Mouse (Mus musculus): ENCODE results near the gene Naa11.

Gene Naa11

DNA sequence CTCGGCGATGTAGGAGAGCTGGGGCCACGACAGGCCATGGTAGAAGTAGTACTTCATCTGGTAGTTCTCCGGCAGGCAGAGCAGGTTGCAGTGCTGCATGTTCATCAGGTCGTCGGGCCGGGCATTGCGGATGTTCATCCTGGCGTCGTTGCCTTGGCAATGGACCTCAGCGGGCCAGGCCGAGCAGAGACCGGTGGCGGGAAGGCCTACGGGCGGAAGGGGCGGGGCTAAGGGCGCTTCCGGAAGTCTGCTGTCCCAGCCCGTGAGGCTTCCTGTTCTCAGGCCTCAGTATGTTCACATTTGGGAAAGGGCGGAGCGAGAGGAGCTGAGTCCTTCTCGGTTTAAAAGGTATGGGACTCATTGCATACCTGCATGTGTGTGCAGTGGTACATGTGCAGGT, at the start of gene Naa11:
Gene Naa11, minus strand, starts transcription at position 220 of the 400 bp plus-strand sequence.
- DNase-seq, result no peak

DNA sequence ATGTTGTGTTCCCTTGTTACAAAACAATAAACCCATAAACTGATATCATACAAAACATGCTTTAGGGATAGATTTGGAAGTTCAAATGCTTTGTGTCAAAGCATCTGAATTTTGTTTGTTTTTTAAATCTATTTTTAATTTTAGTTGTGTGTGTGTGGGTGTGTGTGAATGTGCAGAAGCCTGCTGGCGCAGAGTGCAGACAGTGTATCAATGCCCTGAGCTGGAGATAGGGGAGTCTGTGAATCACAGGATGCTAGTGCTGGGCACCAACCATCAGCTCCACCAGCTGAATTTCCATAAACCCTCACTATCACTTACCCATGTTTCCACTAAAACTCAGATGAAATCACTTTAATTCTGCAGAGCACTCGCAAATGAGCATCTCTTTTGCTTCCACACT, 40.3 kb upstream of the Naa11 start:
- no peak for DNase-seq

DNA sequence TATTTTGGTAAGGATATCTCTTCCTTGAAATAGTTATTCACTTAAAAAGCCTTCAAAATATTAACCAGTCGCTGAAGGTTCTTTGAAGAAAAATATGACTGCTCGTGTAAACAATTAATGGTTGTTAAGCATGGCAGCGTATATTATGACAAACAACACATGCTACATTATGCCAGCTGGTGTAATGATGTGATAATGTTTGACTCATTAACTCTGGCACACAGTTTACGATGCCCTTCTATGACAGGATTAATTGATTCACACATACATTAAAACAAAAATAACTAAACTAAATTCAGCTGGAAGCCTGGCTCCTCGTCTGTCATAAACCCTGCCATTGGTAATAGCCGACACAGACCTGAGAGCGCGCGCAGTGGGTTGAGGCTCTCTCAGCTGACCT, 37.8 kb upstream of the Naa11 start:
- no peak for DNase-seq

DNA sequence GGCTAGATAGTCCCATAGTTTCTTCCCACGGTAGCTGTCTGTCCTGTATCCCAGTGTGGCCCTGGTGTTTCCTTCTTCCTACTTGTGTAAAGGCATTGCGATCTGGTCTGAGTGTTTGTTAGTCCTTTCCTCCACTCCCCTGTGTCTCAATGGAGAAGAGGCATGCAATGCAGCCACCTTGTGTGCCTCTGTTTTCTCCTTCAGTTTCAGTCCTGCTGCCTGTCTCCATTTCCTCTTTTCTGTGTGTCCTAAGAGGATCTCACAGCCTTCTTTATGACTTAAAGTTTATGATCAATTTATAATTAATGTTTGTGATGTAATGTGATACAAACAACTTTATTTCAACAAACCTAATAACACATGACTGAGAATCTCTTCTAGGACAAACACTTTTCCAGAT, 29.5 kb upstream of the Naa11 start:
- no peak for DNase-seq

DNA sequence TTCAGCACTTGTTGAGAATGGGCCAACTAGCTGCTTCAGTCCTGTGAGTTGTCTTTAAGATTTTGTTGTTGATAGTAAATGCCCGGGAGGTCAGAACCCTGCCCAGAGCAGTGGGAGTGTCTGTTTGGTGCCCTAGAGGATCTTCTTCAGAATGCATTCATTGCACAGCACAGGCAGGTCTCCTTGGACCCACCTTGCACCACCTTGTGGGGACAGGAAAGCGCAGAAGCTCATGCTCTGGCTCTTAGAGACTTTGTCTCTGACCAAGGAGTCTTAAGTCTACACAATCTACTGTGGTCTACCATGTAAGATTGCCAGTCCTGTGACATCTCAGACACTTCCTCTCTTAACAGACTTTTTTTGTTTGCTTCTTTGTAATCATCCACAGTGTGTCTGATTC, 25.0 kb upstream of the Naa11 start:
- DNase-seq, result no peak

DNA sequence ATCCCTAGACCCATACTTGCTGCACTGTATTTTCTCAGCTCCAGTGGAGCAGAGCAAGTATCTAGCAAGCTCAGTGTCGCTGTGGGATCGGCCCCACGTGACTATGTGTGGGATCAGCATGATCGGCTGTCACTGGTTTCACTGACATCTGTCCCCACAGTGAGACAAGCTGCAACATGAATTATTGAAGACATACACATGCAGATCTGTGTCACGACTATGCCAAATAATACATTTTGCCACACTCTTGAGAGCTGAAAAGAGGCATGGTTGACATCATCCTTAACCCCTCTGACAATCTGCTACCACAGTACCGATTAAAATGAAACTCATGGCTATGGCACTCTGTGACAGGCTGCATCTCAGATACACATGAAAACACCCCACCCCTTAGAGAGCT, 23.7 kb upstream of the Naa11 start:
- no peak for DNase-seq

DNA sequence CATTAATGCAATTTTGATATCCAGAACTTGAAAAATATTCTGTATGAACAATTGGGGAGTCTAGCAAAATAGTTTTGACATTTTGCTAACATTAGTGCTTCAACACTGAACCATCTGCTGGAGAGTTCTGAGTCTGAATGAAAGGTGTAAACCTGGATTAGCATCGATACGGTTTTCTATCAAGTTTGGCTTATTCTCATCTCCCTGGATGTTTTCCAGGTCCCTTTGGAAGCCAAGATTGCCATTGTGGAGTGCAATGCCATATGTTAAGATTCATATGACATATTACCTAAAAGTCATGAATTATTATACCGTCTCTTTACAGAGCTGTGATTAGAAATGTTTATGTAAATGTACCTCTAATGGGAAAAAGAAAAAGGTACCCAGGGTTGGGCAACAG, 21.5 kb upstream of the Naa11 start:
- no peak for DNase-seq

DNA sequence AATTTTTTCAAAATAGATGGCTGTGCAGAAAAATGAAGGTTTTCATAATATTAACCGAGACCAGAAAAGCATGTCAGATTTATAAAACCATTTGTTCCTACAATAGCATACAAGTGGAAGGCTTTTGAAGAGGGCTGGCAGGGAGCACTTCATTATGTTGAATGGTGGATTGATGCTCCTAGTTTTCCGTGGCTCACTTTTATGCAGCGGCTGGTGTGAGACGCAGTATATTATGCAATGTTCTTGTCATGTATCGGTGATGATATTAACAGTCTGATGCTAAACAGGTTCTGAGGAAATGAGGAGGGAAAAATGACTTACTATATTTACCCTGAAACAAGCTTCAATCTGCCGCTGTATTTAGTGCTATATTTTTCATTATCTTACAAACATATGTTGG, 18.0 kb upstream of the Naa11 start:
- DNase-seq, result no peak

DNA sequence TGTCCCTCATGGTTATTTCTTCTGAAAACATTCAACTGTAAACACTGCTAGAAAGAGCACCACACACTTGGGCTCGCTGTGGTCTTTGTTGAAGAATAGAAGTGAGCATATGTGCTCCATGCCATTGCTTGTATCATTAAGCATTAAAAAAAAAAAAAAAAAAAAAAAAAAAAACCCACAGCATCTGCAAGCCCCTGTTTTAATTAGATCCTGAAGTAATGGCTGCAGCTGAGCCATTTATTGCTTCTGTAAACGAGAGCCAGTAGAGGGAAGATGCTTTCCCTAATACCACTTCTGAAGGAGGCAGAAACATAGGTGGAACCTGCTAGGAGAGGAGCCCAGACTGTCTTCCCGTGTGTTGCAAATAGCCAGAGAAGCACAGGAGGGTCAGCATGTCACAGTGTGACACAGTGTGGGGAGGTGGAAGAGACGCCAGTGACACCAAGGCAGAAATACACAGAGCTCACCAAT, 17.1 kb upstream of the Naa11 start:
- DNase-seq, result no peak

DNA sequence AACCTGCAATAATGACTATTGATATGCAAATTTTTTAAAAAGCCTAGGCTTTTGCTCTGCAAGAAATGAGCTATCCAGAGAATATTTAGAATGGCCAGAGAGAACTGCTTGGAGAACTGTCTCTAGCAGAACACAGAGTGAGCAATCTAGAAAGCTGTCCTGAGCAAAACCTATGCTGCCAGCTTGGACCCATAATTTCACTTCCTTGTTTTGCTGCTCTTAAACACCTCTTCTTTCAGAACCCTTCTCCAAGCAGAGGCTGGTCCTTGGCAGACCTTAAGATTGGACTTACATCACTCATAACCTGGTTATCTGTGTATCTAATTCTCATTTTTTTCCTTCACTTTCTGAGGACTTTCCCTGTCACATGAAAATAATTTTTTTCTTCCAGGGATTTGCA, 8.9 kb upstream of the Naa11 start:
- DNase-seq, result no peak

DNA sequence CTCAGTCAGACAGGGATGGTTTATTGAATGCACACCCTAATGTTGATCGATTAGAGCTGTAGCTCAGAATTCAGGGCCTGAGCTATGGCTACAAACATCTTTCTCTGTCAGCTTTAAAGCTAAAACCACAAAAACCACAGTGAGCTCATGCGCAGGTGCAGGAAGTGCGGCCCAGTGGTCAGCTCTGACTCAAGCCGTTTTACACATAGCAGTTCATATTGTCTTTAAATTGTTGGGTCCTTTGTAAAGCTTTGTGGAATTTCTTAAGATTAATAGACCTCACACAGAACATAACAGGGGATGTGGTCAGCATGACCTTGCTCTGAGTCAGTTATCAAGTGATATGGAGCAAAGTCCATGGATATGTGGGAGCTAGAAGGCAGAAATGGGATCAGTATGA, 5.4 kb upstream of the Naa11 start:
- DNase-seq, result no peak

DNA sequence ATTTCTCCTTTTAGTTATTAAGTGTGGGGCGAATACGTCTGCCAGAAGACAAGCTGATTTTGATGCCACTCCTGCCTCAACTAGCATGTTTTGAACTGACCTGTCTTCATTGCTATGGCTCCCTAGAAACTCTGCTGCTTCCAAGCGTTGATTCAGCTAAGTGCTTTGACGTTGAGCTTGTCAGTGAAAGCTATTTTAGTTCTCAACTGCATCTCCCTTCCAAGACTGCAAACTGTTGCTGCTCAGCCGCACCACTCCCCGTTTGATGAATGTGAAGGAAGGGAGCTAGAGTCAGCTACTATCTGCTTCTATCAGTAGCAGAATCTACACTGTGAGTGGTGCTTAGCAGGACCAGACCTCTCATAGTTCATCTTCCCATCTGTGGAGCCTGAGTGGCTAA, 4.6 kb downstream of the Naa11 start:
- DNase-seq, result no peak

DNA sequence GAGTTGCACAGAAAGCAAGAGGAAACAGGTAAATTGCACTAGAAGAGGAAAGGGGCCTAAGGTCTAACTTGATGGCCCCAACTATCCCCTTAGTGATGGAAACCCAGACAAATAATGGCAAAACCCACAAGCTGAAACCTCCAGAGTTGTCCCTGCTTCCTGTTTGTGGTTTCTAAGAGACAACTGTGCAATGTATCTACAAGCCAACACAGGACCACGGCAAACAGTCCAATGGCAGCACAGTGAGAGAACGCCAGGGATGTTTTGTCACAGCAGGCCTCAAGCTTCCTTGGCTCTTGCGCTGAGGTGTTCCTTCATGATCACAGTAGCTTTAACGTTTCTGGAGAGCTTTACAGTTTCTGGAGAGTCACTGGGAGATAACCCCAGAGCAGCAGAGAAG, 7.8 kb downstream of the Naa11 start:
- DNase-seq, result no peak

DNA sequence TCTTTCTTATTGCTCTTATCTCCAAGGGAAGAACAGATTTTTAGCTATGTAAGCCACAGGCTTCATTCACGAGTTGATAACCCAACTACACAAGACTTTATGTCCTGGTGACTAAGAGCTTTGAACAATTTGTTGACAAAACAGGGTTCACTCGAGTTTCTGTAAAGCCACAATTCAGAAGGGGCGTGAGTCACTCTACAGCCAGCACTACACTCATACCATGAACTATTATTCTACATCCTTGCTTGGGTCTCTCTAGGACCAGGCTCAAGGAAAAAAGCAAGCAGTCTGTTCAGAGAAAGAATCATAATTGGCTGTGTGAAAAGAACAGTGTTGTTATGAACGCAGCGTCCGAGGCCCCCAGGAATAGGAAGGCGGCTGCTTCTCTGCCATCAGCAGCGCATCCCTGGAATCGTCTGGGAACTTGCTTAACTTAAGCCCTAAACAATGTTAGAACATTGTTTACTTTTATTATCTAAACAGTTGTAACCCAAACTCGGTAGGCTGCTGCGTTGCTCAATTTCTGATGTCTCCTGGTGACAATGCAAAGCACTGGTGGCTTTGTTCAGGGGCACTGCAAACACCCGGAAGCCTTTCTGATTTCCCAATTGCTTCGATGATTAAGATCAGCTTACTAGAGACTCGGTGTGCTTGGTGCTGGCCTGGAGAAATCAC, 9.5 kb downstream of the Naa11 start:
- no peak for DNase-seq

DNA sequence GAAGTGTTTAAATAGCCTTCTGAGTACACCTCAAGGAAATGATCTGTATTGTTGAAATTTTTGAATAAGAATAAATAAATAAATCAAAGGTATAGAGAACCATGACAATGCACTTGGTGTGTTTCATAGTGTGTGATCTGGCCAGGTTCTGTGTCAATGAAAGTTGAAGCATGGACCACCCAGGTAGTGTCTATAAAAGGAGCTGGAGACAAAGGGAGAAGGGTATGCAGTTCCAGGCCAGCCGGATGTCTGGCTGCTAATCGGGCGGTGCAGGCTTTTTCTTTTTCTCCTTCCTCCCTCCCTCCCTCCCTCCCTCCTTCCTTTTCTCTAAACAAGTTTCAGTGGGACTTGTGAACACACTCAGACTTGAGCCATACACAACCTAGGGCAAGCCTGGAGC, 12.2 kb downstream of the Naa11 start:
- DNase-seq, result no peak

DNA sequence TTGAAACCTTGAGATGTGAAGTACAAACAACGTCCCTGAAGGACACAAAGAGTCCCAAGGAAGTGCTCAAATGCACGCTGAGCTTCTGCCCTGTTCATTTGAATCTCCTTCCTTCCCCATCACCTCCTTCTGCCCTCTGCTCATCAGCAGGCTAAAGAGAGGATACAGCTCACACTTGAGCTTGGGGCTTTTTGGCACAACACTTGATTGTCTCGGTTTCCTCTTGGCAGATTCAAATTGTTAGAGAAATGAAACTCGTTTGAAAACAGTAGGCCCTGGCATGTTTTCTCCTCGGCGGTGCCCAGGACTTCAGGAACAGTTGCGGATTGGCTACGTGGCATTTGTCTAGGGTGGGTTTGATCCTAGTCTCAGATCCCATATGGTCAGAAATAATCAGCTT, 27.4 kb downstream of the Naa11 start:
- DNase-seq, result no peak

DNA sequence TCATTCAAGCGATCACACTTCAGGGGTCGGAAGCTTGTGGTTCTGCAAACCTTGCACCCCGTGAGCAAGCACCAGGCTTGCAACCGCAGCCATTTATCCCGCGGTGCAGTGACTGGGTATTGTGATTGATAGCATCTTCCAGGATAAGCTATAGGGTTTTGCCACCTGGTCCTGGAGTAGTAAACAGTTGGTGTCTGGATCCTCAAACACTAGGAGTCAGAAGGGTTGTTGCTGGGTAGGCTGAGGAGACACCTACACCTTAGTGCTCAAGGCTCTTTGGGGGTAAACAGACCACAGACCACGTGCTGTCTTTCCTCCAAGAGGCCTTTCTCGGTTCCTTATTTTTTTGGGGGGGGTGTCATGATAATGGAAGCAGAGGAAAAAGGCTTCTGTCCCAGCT, 27.9 kb downstream of the Naa11 start:
- DNase-seq, result no peak

DNA sequence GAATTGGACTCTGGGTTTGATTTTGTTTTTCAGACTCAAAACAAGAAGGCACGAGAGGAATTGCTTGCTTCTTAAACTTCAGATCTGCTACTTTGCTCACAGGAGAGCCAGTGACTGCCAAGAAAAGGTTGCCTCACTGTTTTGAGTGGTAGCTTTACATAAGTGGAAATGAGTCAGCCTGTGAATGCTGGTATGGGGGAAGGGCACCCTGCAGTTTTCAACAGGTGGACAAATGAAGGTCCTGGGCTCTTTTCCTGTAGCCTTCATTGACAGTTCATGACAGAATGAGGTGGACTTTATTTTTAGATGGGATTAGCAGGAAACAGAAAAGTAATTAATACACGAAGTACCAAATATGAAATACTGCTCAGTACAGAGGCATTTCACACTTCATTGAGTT, 29.6 kb downstream of the Naa11 start:
- DNase-seq, result no peak

DNA sequence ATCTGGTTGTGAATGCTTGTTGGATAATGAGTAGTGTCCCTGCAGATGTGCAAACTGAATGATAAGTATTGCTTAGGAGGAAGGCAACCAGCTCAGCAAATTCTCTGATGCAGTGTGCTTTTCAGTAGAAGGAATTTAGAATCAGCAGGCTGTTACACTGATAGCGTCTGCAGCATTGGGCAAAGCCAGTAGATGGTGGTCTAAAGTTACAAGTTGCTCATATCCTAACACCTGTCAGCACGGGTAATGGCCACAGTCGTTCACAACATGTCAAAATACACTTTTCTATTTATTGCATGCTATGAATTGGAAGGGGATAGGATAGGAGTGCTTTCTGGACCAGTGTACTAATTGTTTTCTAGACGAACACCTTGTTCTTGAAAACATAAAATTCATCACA, 33.1 kb downstream of the Naa11 start:
- no peak for DNase-seq

DNA sequence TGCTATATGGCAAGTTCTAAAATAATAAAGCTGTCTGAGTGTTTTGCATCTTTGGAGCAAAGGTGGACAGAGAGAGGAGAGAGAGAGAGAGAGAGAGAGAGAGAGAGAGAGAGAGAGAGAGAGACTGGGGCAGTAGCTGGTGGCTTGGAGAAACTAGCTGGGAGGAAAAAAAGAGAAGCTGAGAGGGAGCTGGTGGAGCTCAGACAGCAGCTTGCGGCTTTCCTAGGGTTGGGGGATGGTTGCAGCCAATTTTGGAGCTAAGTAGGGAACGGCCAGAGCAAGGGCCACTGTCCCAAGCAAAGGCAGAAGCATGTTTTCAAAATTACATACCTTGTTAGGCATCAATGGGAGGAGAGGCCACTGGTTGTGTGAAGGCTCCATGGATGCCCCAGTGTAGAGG, 36.0 kb downstream of the Naa11 start:
- no peak for DNase-seq

DNA sequence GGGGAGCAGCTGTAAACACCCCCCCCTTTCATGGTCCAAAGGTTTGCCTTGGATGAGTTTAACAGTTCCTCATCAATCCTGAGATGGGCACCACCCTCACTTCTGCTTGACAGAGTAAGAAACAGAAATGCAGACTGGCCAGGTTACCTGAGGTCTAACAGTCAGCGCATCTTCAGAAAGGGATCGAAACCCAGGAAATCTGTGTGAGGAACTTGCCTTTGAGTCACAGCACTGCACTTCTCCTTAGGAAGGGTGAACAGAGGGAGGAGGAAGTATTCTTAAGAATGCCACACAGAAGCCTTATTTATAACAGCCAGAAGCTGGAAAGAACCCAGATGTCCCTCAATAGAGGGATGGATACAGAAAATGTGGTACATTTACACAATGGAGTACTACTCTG, 37.0 kb downstream of the Naa11 start:
- DNase-seq, result no peak

DNA sequence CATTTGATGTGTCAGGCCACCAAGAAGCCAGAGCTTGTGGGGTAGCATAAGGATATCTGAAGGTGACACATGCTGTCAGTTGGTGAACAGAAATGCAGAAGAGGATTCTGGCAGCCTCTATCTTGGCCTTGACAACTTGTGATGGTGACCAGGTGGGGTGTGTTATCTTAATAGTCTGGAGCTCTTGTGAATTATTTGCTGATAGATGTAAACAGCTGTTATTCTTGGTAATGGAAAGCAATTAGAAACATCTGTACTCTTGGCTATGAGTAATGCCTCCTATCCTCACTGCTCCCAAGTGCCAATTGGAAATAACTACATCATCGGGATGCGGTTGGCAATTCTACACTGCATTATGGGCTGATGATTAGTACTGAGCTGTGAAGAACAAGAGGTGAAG, 43.4 kb downstream of the Naa11 start:
- no peak for DNase-seq

DNA sequence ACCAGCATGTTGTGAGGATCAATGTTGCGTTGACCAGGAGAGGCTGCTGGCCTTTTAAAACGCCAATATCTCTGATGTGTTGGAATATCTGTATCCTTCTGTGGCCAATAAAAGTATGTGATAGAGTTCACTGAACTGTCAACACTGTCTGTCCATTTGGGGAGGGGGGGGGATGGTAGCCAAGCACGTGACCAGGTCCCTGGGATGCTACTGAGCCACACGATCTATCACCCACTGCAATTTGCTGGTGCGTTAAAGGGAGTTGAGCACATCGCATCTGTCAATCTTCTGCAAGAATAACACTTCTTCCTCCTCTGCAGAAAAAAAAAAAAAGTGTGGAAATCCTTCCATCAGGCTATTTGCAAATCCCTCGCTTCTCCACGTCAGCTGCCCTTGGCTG, 43.9 kb downstream of the Naa11 start:
- no peak for DNase-seq

DNA sequence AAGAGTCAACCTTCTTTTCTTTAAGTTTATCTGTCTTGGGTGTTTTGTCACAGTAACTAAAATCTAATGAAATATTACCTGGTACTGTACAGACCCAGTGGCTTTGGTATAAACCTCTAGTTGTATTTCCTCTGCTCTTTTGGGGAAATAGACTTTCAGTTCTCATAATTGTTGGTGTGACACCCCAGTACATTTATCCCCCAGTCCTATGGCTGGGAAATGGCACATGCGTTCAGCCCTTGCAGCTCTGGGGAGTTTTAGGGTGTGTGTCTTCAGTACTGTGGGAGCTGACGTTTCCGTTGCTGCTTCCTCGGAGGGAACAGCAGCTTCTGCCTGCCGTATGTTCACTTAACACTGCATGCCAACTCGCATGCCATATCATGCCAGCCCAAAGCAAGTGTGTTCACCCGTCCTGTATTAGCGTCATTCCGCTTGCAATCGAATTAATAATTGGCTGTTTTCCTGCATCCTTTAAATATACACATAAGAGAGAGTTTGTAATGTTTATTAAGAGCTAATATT, 46.4 kb downstream of the Naa11 start:
- no peak for DNase-seq

DNA sequence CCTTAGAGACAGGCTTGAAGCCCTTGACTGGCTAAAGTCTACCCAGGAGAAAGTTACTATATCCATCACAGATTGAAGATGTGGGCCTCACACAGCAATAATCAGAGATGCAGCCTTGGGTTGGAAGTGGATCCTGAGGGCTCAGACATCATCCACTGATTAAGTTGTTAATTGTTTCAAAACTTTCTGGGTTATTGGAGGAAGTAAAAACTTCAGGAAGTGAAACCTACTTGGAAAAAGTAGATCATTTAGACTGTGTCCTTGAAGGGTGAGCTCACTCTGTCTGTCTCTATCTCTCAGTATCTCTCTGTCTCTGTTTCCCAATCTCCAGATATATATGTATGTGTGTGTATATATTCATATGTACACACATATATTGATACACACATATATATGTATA, 47.0 kb downstream of the Naa11 start:
- DNase-seq, result no peak
